Mouse (Mus musculus) adrenal gland, adult 2 months (tissue): ENCODE measurements around the gene Olfr317. TPM values are rescaled to one million over a fixed set of nuclear protein-coding genes. Genes with fewer than 3 reads are reported as not detected.
"Not testable (repeated sequence)": the region's sequence is repeated elsewhere in the genome, so short reads cannot be mapped to it uniquely, and the experiment has no call there.

ENCODE experiments used
- DNase-seq: peaks from one replicate; pipeline ENCODE4 v3.0.0; 2021
- long read RNA-seq: library from polyadenylated mRNA; stranded (forward); transcript quantifications from one replicate; pipeline ENCODE4 v2.0.0, GENCODE M21; 2021
- polyA plus RNA-seq: library from polyadenylated mRNA; depleted of rRNA; stranded (reverse); fragments of >200 nt; gene quantifications from 2 replicates; pipeline ENCODE4 v1.2.3, GENCODE M21; 2012; rRNA removed
- total RNA-seq, 2 experiments: library from RNA; stranded (reverse); gene quantifications; 2 replicates each; pipeline ENCODE4 v1.2.3; 2021

Olfr317 gene
- total RNA-seq, result not detected
- polyA plus RNA-seq, result not detected in 2 replicates
- long read RNA-seq, result 0 reads

- no peak for DNase-seq
Observed at GRCm38 (mm10) chr11:58738792-58739262, at the start of gene Olfr317. Olfr317 (minus strand) TSS chr11:58739212.

- no peak for DNase-seq
Observed at GRCm38 (mm10) chr11:58788346-58788745, 49.3 kb upstream of the Olfr317 start.

GRCm38 (mm10) chr11:58787651-58788050 lies 48.6 kb upstream of the Olfr317 start:
- no peak for DNase-seq

- DNase-seq, result no peak
Observed at GRCm38 (mm10) chr11:58784182-58784581, 45.2 kb upstream of the Olfr317 start.

GRCm38 (mm10) chr11:58782480-58783089 lies 43.6 kb upstream of the Olfr317 start, which contains the start of gene Olfr314:
Olfr314 (plus strand) TSS chr11:58782952.
- no peak for DNase-seq

- no peak for DNase-seq
Observed at GRCm38 (mm10) chr11:58772888-58773287, 33.9 kb upstream of the Olfr317 start, which contains the start of gene Olfr315. Olfr315 (plus strand) TSS chr11:58773188.

GRCm38 (mm10) chr11:58752434-58752833 lies 13.4 kb upstream of the Olfr317 start, which contains the start of gene Olfr316:
Olfr316 (plus strand) TSS chr11:58752734.
- DNase-seq, result no peak

- DNase-seq, result not testable (repeated sequence)
Observed at GRCm38 (mm10) chr11:58751096-58751495, 12.1 kb upstream of the Olfr317 start.

- no peak for DNase-seq
Observed at GRCm38 (mm10) chr11:58733372-58733771, 5.6 kb downstream of the Olfr317 start.

GRCm38 (mm10) chr11:58727896-58728650 lies 10.9 kb downstream of the Olfr317 start:
- not testable (repeated sequence) for DNase-seq

GRCm38 (mm10) chr11:58723914-58724313 lies 15.1 kb downstream of the Olfr317 start, which contains the start of gene Olfr318:
Olfr318 (minus strand) TSS chr11:58724014.
- DNase-seq, result no peak

GRCm38 (mm10) chr11:58719701-58720100 lies 19.3 kb downstream of the Olfr317 start:
- no peak for DNase-seq

- DNase-seq, result not testable (repeated sequence)
Observed at GRCm38 (mm10) chr11:58717723-58718122, 21.3 kb downstream of the Olfr317 start.

- DNase-seq, result no peak
Observed at GRCm38 (mm10) chr11:58709086-58709485, 29.9 kb downstream of the Olfr317 start.

- DNase-seq, result no peak
Observed at GRCm38 (mm10) chr11:58698862-58699261, 40.1 kb downstream of the Olfr317 start, which contains the start of gene Olfr319. Olfr319 (plus strand) TSS chr11:58699162.

Other genes starting within 250 kb of the Olfr317 start
Only the 30 nearest of the 31 such genes appear.
- gene Olfr331, start 236.6 kb downstream of the Olfr317 start, total RNA-seq, result not detected
- not detected in 2 replicates for gene Olfr331, start 236.6 kb downstream of the Olfr317 start, polyA plus RNA-seq
- 1 to 10 TPM in 1 of 2 experiments, under 1 TPM in 1; 0.41 to 1.0 TPM for gene Olfr330, start 204.4 kb downstream of the Olfr317 start, total RNA-seq
- gene Olfr330, start 204.4 kb downstream of the Olfr317 start, polyA plus RNA-seq, result 0.95 and 3.2 TPM in 2 replicates
- gene Olfr329-ps, start 192.8 kb downstream of the Olfr317 start, total RNA-seq, result 1 to 10 TPM in 1 of 2 experiments, under 1 TPM in 1; 0.62 to 1.4 TPM
- 0.69 and 1.0 TPM in 2 replicates for gene Olfr329-ps, start 192.8 kb downstream of the Olfr317 start, polyA plus RNA-seq
- gene Olfr328, start 183.6 kb downstream of the Olfr317 start, total RNA-seq, result under 1 TPM in 1 of 2 experiments, not detected in 1; 0.24 TPM
- not detected in 2 replicates for gene Olfr328, start 183.6 kb downstream of the Olfr317 start, polyA plus RNA-seq
- gene Olfr224, start 168.7 kb downstream of the Olfr317 start, total RNA-seq, result not detected
- gene Olfr224, start 168.7 kb downstream of the Olfr317 start, polyA plus RNA-seq, result not detected in 2 replicates
- gene Olfr325, start 161.5 kb downstream of the Olfr317 start, total RNA-seq, result not detected
- not detected in 2 replicates for gene Olfr325, start 161.5 kb downstream of the Olfr317 start, polyA plus RNA-seq
- not detected for gene Olfr324, start 144.1 kb downstream of the Olfr317 start, total RNA-seq
- not detected in 2 replicates for gene Olfr324, start 144.1 kb downstream of the Olfr317 start, polyA plus RNA-seq
- not detected for gene 2210407C18Rik, start 123.1 kb downstream of the Olfr317 start, total RNA-seq
- 0.17 TPM in 1 of 2 replicates, not detected in the other for gene 2210407C18Rik, start 123.1 kb downstream of the Olfr317 start, polyA plus RNA-seq
- not detected for gene Olfr323, start 108.7 kb downstream of the Olfr317 start, total RNA-seq
- not detected in 2 replicates for gene Olfr323, start 108.7 kb downstream of the Olfr317 start, polyA plus RNA-seq
- gene Trim58, start 98.7 kb downstream of the Olfr317 start, total RNA-seq, result not detected
- gene Trim58, start 98.7 kb downstream of the Olfr317 start, polyA plus RNA-seq, result not detected in 2 replicates
- not detected for gene Olfr322, start 80.4 kb downstream of the Olfr317 start, total RNA-seq
- gene Olfr322, start 80.4 kb downstream of the Olfr317 start, polyA plus RNA-seq, result not detected in 2 replicates
- not detected for gene Olfr320, start 58.1 kb downstream of the Olfr317 start, total RNA-seq
- not detected in 2 replicates for gene Olfr320, start 58.1 kb downstream of the Olfr317 start, polyA plus RNA-seq
- not detected for gene Olfr319, start 40.0 kb downstream of the Olfr317 start, total RNA-seq
- gene Olfr319, start 40.0 kb downstream of the Olfr317 start, polyA plus RNA-seq, result not detected in 2 replicates
- gene Olfr318, start 15.2 kb downstream of the Olfr317 start, total RNA-seq, result not detected
- not detected in 2 replicates for gene Olfr318, start 15.2 kb downstream of the Olfr317 start, polyA plus RNA-seq
- not detected for gene Olfr316, start 13.5 kb upstream of the Olfr317 start, total RNA-seq
- gene Olfr316, start 13.5 kb upstream of the Olfr317 start, polyA plus RNA-seq, result not detected in 2 replicates
- gene Olfr315, start 34.0 kb upstream of the Olfr317 start, total RNA-seq, result not detected
- gene Olfr315, start 34.0 kb upstream of the Olfr317 start, polyA plus RNA-seq, result not detected in 2 replicates
- not detected for gene Olfr314, start 43.7 kb upstream of the Olfr317 start, total RNA-seq
- not detected in 2 replicates for gene Olfr314, start 43.7 kb upstream of the Olfr317 start, polyA plus RNA-seq
- 1 to 10 TPM; 2.2 to 2.7 TPM for gene Fam183b, start 62.7 kb upstream of the Olfr317 start, total RNA-seq
- gene Fam183b, start 62.7 kb upstream of the Olfr317 start, polyA plus RNA-seq, result 0.39 TPM in 1 of 2 replicates, not detected in the other
- not detected for gene Olfr313, start 75.8 kb upstream of the Olfr317 start, total RNA-seq
- gene Olfr313, start 75.8 kb upstream of the Olfr317 start, polyA plus RNA-seq, result not detected in 2 replicates
- gene Olfr312, start 90.0 kb upstream of the Olfr317 start, total RNA-seq, result not detected
- not detected in 2 replicates for gene Olfr312, start 90.0 kb upstream of the Olfr317 start, polyA plus RNA-seq
- gene Olfr311, start 100.0 kb upstream of the Olfr317 start, total RNA-seq, result not detected
- gene Olfr311, start 100.0 kb upstream of the Olfr317 start, polyA plus RNA-seq, result not detected in 2 replicates
- gene Gm12258, start 107.9 kb upstream of the Olfr317 start, total RNA-seq, result 1 to 10 TPM; 4.6 to 5.0 TPM
- 0.73 and 1.3 TPM in 2 replicates for gene Gm12258, start 107.9 kb upstream of the Olfr317 start, polyA plus RNA-seq
- gene 2810021J22Rik, start 128.0 kb upstream of the Olfr317 start, total RNA-seq, result 1 to 10 TPM; 3.9 to 7.2 TPM
- gene 2810021J22Rik, start 128.0 kb upstream of the Olfr317 start, polyA plus RNA-seq, result 1.7 and 1.8 TPM in 2 replicates
- gene Zfp39, start 165.0 kb upstream of the Olfr317 start, total RNA-seq, result 1 to 10 TPM; 3.5 to 5.0 TPM
- gene Zfp39, start 165.0 kb upstream of the Olfr317 start, polyA plus RNA-seq, result 0.15 and 0.33 TPM in 2 replicates
- under 1 TPM in 1 of 2 experiments, not detected in 1; 0.09 TPM for gene Btnl10, start 178.7 kb upstream of the Olfr317 start, total RNA-seq
- gene Btnl10, start 178.7 kb upstream of the Olfr317 start, polyA plus RNA-seq, result not detected in 2 replicates
- 100 to 1,000 TPM; 143 to 198 TPM for gene Rnf187, start 199.7 kb upstream of the Olfr317 start, total RNA-seq
- gene Rnf187, start 199.7 kb upstream of the Olfr317 start, polyA plus RNA-seq, result 545 and 648 TPM in 2 replicates
- gene Hist3h2ba, start 209.7 kb upstream of the Olfr317 start, total RNA-seq, result 1 to 10 TPM; 2.5 to 8.2 TPM
- gene Hist3h2ba, start 209.7 kb upstream of the Olfr317 start, polyA plus RNA-seq, result 5.1 and 9.1 TPM in 2 replicates
- gene Hist3h2a, start 215.5 kb upstream of the Olfr317 start, total RNA-seq, result 10 to 100 TPM; 13.5 to 26.3 TPM
- gene Hist3h2a, start 215.5 kb upstream of the Olfr317 start, polyA plus RNA-seq, result 15.4 and 19.1 TPM in 2 replicates
- under 1 TPM; 0.17 TPM for gene Trim17, start 215.5 kb upstream of the Olfr317 start, total RNA-seq
- 0.18 and 0.36 TPM in 2 replicates for gene Trim17, start 215.5 kb upstream of the Olfr317 start, polyA plus RNA-seq
- gene Trim11, start 238.9 kb upstream of the Olfr317 start, total RNA-seq, result 10 to 100 TPM; 21.3 to 23.4 TPM
- gene Trim11, start 238.9 kb upstream of the Olfr317 start, polyA plus RNA-seq, result 45.2 and 45.7 TPM in 2 replicates